Mouse (Mus musculus) midbrain, embryonic 13.5 days (tissue): Measurements from ENCODE around the gene Heatr1. TPM values are rescaled to one million over a fixed set of nuclear protein-coding genes. Genes with fewer than 3 reads are reported as not detected.
"Not testable (repeated sequence)": the region's sequence is repeated elsewhere in the genome, so short reads cannot be mapped to it uniquely, and the experiment has no call there.

Experiments used
- ATAC-seq: fragments of 200-750 bp; cut with Nextera tagmentation; 2 replicates; pipeline ENCODE4 v1.8.0; 2017; ENCODE audit warnings: mild to moderate bottlenecking, moderate TSS enrichment, moderate library complexity
- H3K27ac ChIP-seq: fragments of 300-500 bp; sonication (generic); 2 replicates; pipeline ENCODE4 v1.5.1; 2015; ENCODE audit warnings: inconsistent platforms, mild to moderate bottlenecking, moderate library complexity
- H3K27me3 ChIP-seq: fragments of 300-500 bp; sonication (generic); 2 replicates; pipeline ENCODE4 v1.6.1; 2015; ENCODE audit warnings: mild to moderate bottlenecking, inconsistent platforms
- H3K36me3 ChIP-seq: fragments of 300-500 bp; sonication (generic); 2 replicates; pipeline ENCODE4 v1.6.1; 2015; ENCODE audit warnings: mild to moderate bottlenecking, inconsistent platforms
- H3K4me1 ChIP-seq: fragments of 300-500 bp; sonication (generic); replicated peaks from 2 replicates; pipeline ENCODE4 v1.6.1; 2015; ENCODE audit warnings: inconsistent platforms
- H3K4me2 ChIP-seq: fragments of 300-500 bp; sonication (generic); replicated peaks from 2 replicates; pipeline ENCODE4 v1.6.1; 2015; ENCODE audit warnings: moderate library complexity, mild to moderate bottlenecking, inconsistent platforms
- H3K4me3 ChIP-seq: fragments of 300-500 bp; sonication (generic); replicated peaks from 2 replicates; pipeline ENCODE4 v1.5.1; 2015; ENCODE audit warnings: mild to moderate bottlenecking, inconsistent platforms
- H3K9ac ChIP-seq: fragments of 300-500 bp; sonication (generic); replicated peaks from 2 replicates; pipeline ENCODE4 v1.6.1; 2015; ENCODE audit warnings: mild to moderate bottlenecking, inconsistent platforms
- H3K9me3 ChIP-seq: fragments of 300-500 bp; sonication (generic); 2 replicates; pipeline ENCODE4 v1.6.1; 2016; ENCODE audit warnings: mild to moderate bottlenecking, inconsistent platforms
- WGBS: fragments of 180-500 bp; shearing (Covaris S2); methylation state at CpG from one replicate; pipeline ENCODE4 v1.1.7; 2015; 5-methylcytosine and 5-hydroxymethylcytosine counted together
- polyA plus RNA-seq: library from polyadenylated mRNA; unstranded; fragments of >200 nt; fragmentation: Nextera tagmentation; extraction: Ambion mirVana; gene quantifications from 2 replicates; pipeline ENCODE4 v1.2.1, GENCODE M21; 2015

The Heatr1 gene
- polyA plus RNA-seq, 1 experiment from 2014 or later = 15.7 TPM

DNA sequence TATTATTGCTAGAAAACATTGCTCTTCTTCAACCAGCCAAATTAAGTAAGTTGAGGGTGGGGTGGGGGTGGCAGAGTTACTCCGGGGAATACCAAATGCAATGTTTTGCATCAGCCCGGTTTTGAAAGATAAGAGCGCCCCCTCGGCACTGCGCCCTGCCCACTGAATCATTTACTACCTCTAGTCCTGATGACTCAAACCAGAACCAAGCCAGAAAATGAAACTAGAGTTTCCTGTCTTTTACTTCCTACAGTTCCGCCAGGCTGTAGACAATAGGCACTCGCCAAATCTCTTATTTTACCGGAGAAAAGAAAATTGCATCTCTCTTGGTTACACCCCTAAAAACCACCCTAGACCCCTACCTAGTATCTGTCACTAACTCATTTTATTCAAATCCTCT is 65.6 kb downstream of the Heatr1 start:
- H3K4me2 ChIP-seq = peak overlapping the region; percentile 80
- H3K9ac ChIP-seq = peak overlapping the region; percentile 73
- H3K27me3 ChIP-seq = no peaks in the 10 kb centered on the region
- H3K27ac ChIP-seq = 0 out of 2 replicates have a peak overlapping the region, but pooled peaks have one; percentile 48
- peaks cover 15% of the 10 kb centered on the region for H3K4me1 ChIP-seq
- H3K9me3 ChIP-seq = no peaks in the 10 kb centered on the region
- no peak for ATAC-seq
- H3K36me3 ChIP-seq = peaks cover 5% of the 10 kb centered on the region; the same call in 1 of the 2 replicates
- 5% methylated on average over 8 of the region's 8 CpGs for WGBS
- H3K4me3 ChIP-seq = peak overlapping the region; percentile 63

DNA sequence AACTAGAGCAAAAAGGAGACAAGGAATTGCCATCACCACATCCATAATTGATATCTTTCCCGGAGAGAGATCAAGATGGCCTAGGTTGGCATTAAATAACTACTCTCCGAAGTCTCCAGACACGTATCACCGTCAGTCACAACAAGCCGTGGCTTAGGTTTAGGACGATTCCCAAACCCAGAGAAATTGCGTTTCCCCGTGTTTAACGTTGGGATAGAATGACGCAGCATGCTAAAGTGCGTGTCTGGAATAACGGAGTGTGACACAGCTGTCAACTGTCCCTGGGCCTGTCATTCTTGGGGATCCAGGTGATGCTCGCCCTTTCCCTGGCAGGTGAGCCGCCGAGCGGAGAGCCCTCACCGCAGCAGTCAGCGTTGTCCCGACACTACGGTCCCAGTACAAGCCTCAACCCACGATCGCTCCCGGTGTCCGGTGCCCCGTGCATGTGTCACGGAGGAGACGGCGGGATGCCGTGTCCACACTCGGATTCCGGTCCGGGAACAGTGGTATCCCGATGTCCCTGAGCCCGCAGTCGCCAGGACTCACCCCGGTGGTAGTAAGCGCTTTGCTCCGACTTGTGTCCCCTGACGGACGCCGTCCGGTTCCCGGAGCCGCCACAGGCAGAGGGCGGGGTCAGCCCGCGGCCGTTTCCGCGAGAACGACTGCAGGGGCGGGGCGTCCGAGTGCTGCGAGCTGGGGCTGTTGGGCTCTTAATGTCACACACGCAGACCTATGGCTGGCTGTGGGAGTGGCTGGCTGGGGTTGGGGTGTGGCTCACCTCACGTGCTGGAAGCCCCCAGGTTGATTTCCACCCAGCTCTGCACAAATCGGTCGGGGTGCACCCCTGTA is 66.3 kb downstream of the Heatr1 start:
- Histone ChIP-seq H3K27me3 (no peaks in the 10 kb centered on the region), H3K4me2 (peak overlapping the region; percentile 80), H3K27ac (peak overlapping the region; percentile 48), H3K4me1 (peaks cover 15% of the 10 kb centered on the region), H3K36me3 (peaks cover 5% of the 10 kb centered on the region; the same call in 1 of the 2 replicates), H3K9me3 (no peaks in the 10 kb centered on the region), H3K4me3 (peak overlapping the region; percentile 63), H3K9ac (peak overlapping the region; percentile 73)
- under 1% methylated on average over 59 of the region's 59 CpGs for WGBS
- ATAC-seq = peak; percentile 96

DNA sequence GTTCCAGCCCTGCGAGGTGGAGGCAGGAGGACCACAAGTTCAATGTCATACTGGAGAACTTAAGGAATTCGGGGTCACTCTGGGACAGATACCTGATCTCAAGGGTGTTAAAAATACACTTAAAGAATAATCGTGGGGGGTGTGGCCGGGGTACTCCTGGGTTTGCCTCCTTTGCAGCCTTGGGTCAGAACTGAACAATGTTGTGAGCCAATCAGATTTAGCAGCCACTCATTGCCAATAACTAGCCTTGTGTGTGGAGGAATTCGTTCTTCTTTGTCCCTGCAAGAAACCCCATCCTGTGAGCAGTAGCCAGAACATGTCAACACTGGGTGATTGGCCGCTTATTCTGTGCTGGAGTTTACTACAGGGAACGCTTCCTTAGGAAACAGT is 66.9 kb downstream of the Heatr1 start:
- peak overlapping the region; percentile 63 for H3K4me3 ChIP-seq
- no peak overlapping the region; the same call in 1 of the 2 replicates for H3K27ac ChIP-seq
- H3K9me3 ChIP-seq = no peaks in the 10 kb centered on the region
- H3K4me2 ChIP-seq = peak overlapping the region; percentile 80
- peaks cover 15% of the 10 kb centered on the region for H3K4me1 ChIP-seq
- H3K9ac ChIP-seq = peak overlapping the region; percentile 73
- 7% methylated on average over 7 of the region's 7 CpGs for WGBS
- H3K27me3 ChIP-seq = no peaks in the 10 kb centered on the region
- 0 out of 2 replicates have a peak, but pooled peaks cover under 1% of the 10 kb centered on the region for H3K36me3 ChIP-seq
- ATAC-seq = no peak

DNA sequence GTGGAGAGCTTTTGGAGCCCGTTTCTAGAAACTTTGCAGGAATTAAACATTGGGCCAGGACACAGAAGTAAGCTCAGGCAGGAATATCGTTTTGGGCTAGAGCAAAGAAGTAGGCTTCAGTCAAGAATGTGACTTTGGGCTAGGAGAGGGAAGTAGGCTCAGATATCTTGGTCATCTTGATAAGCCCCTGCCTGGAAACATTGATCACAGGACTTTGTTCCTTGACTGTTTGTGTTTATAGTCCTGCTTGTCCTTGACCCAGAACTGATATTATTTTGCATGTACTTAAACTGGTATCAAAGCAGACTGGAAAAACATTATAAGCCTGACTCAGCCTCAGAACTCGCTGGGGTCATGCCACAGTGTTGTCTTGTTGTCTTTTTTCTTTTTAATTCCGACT is 67.8 kb downstream of the Heatr1 start:
- no peak for ATAC-seq
- no peak overlapping the region for H3K27ac ChIP-seq
- no peak overlapping the region for H3K4me3 ChIP-seq
- no peaks in the 10 kb centered on the region for H3K36me3 ChIP-seq
- 78% methylated on average over 4 of the region's 4 CpGs for WGBS
- H3K4me1 ChIP-seq = peaks cover 15% of the 10 kb centered on the region
- H3K9ac ChIP-seq = no peak overlapping the region
- no peaks in the 10 kb centered on the region for H3K9me3 ChIP-seq
- no peak overlapping the region for H3K4me2 ChIP-seq
- H3K27me3 ChIP-seq = no peaks in the 10 kb centered on the region

DNA sequence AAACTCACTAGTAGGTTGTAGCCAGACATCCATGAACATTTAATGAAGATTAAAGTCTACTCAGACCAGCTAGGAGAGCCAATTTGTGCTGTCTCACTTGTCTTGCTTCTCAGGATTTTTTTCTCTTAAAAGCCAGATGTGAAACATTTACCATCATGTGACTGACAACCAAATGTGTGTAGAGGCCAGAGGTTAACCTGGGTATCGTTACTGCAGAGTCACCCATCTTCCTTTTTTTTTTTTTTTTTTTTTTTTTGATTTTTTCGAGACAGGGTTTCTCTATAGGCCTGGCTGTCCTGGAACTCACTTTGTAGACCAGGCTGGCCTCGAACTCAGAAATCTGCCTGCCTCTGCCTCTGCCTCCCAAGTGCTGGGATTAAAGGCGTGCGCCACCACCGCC is 69.3 kb downstream of the Heatr1 start:
- peaks cover 15% of the 10 kb centered on the region for H3K4me1 ChIP-seq
- H3K4me2 ChIP-seq, ATAC-seq, H3K27me3 ChIP-seq, H3K9ac ChIP-seq, H3K27ac ChIP-seq, H3K4me3 ChIP-seq, H3K9me3 ChIP-seq, H3K36me3 ChIP-seq: not testable (repeated sequence)
- WGBS = 87% methylated on average over 6 of the region's 6 CpGs

DNA sequence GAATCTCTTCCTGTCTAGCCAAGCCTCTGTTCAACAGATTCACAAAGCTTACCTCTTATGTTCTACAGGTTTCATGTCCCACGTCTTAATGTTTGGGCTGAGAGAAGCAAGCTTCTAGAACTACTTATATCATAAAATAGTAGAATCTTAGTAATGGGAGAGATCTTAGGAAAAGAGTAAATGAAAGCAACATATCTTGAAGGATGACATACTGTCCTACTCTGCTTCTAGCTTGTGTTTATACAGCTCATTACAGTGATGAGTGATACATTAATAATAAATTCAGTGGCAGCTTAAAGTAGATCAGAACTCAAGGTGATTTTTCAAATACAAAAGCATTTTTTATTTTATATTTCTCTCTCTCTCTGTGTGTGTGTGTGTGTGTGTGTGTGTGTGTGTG is 70.0 kb downstream of the Heatr1 start, which contains the start of gene Lgals8:
Lgals8 (minus strand) TSS at position 101 of the 400 bp plus-strand sequence.
- no peaks in the 10 kb centered on the region for H3K27me3 ChIP-seq
- ATAC-seq = no peak
- H3K27ac ChIP-seq = no peak within 1 kb of the TSS
- no peaks in the 10 kb centered on the region for H3K9me3 ChIP-seq
- no peak within 1 kb of the TSS for H3K9ac ChIP-seq
- whole genome bisulfite sequencing = 76% methylated on average over 1 of the region's 1 CpGs
- no peak within 1 kb of the TSS for H3K4me3 ChIP-seq
- no peaks in the 10 kb centered on the region for H3K36me3 ChIP-seq
- H3K4me2 ChIP-seq = no peak within 1 kb of the TSS
- H3K4me1 ChIP-seq = peaks cover 13% of the 10 kb centered on the region

DNA sequence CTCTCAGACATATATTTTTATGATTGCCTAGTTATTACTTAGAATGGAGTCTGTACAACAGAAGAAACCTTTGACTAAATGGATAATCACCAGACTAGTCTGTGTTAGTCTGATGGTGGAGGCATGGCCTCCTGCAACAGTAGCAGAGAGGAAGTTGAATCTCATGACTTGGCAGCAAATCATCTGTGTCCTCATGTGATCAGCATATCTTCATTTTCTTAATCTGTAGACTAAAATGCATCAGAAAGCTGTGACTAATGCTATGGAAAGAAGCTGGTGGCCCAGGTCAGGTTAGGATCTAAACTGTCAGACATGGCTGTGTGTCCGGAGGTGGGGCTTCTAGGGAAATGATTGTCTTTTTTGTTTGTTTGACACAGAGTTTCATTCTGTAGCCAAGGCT is 73.7 kb downstream of the Heatr1 start:
- WGBS = 95% methylated on average over 1 of the region's 1 CpGs
- Histone ChIP-seq H3K36me3 (no peaks in the 10 kb centered on the region), H3K4me1 (0 out of 2 replicates have a peak, but pooled peaks cover 4% of the 10 kb centered on the region), H3K27ac (no peak overlapping the region), H3K9ac (no peak overlapping the region), H3K27me3 (no peaks in the 10 kb centered on the region), H3K4me2 (no peak overlapping the region), H3K4me3 (no peak overlapping the region), H3K9me3 (no peaks in the 10 kb centered on the region)
- no peak for ATAC-seq

DNA sequence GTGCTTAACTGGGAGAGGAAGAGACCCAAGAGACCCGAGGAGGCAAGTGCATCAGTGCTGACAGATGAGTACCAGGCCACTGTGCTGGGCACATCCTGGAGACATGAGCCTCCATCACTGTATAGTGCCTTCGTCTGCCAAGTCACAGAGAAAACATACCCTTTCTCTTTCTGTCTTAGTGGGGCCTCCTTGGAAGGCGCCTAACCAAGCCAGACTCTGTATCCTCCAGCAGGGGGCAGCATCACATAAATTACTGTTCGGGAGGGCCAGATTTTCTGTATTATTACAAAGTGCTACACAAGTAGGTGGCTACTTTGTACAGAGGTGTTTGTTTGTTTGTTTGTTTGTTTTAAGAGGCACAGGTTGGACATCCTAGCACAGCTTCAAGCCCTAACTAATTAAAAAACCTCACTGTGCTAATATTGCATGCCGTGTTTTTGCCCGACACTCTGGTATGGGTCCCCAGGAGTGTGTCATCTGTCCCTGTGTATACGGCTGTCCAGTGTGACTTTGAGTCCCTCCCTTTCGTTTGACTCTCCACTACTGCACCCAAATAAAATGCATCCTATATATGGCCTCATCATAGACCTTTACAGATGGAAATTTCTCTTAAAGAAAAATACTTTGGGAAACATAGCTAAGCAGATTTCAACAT is 79.0 kb downstream of the Heatr1 start:
- Histone ChIP-seq H3K27me3 (no peaks in the 10 kb centered on the region), H3K9ac (peak overlapping the region; percentile 7; the same call in 1 of the 2 replicates), H3K9me3 (no peaks in the 10 kb centered on the region), H3K4me1 (0 out of 2 replicates have a peak, but pooled peaks cover 6% of the 10 kb centered on the region), H3K27ac (no peak overlapping the region), H3K4me3 (no peak overlapping the region), H3K4me2 (0 out of 2 replicates have a peak overlapping the region, but pooled peaks have one; percentile 25), H3K36me3 (no peaks in the 10 kb centered on the region)
- 36% methylated on average over 8 of the region's 8 CpGs for WGBS
- ATAC-seq = peak; percentile 89

DNA sequence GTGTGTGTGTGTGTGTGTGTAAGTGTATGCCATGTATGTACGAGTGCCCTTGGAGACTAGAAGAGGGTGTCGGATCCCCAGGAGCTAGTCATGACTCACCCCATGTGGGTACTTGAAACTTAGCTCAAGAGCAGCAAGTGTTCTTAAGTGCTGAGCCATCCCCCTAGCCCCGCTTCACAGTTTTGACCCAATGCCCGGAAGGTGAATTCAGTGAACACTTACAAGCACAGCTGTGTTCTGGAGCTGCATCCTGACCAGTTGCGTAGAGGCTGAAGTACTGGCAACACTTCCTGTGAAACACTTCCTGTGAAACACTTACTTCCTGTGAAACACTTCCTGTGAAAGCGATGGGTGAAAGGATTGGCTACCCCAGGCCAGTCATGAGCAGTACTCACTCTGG is 80.4 kb downstream of the Heatr1 start:
- Histone ChIP-seq H3K4me3 (no peak overlapping the region), H3K9me3 (no peaks in the 10 kb centered on the region), H3K36me3 (no peaks in the 10 kb centered on the region), H3K4me1 (0 out of 2 replicates have a peak, but pooled peaks cover 6% of the 10 kb centered on the region), H3K9ac (no peak overlapping the region), H3K27me3 (no peaks in the 10 kb centered on the region), H3K27ac (no peak overlapping the region), H3K4me2 (no peak overlapping the region)
- ATAC-seq = no peak
- 89% methylated on average over 6 of the region's 6 CpGs for WGBS

DNA sequence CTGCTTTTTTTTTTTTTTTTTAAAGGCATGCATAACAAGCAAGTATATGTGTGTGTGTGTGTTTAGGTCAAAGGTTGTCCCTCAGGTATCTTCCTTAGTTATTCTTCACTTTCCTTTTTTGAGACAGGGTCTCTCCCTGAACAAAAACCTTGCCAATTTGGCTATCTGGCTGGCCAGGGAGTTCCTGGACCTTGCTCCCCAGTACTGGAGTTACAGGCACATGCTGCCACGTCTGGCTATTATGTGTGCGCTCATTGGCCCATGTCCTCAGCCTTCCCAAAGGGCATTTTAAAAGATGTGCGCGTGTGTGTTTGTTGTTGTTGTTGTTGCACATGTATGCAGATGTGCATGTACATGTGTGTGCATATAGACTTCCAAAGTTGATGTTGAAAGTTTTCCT is 82.1 kb downstream of the Heatr1 start:
- ATAC-seq = no peak
- Histone ChIP-seq H3K4me1 (0 out of 2 replicates have a peak, but pooled peaks cover 6% of the 10 kb centered on the region), H3K4me3 (no peak overlapping the region), H3K27me3 (no peaks in the 10 kb centered on the region), H3K27ac (no peak overlapping the region), H3K4me2 (no peak overlapping the region), H3K36me3 (no peaks in the 10 kb centered on the region), H3K9ac (no peak overlapping the region), H3K9me3 (no peaks in the 10 kb centered on the region)
- WGBS = 89% methylated on average over 4 of the region's 4 CpGs

DNA sequence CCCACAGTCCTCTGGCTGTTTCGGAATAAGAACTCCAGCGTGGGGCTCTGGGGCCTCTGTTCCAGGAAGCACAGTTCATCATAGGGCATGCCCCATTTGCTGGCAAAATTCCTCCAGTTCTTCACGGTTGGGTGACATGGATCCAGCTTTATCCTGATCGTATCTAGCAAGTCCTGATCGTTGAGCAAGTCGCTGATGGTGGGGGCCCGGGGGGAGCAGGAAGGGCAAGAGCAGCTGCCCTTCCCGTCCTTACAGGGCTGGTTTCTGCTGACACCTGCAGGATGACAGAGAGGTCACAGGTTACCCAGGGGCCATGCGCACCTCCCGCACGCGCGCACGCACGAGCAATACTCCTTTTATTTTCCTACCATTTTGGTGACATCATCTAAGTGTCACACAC is 83.5 kb downstream of the Heatr1 start:
- 87% methylated on average over 15 of the region's 15 CpGs for WGBS
- no peak overlapping the region for H3K9ac ChIP-seq
- H3K4me1 ChIP-seq = 0 out of 2 replicates have a peak, but pooled peaks cover 4% of the 10 kb centered on the region
- H3K27me3 ChIP-seq = no peaks in the 10 kb centered on the region
- no peak overlapping the region for H3K27ac ChIP-seq
- no peaks in the 10 kb centered on the region for H3K9me3 ChIP-seq
- no peak overlapping the region for H3K4me2 ChIP-seq
- ATAC-seq = no peak
- H3K4me3 ChIP-seq = no peak overlapping the region
- H3K36me3 ChIP-seq = no peaks in the 10 kb centered on the region

DNA sequence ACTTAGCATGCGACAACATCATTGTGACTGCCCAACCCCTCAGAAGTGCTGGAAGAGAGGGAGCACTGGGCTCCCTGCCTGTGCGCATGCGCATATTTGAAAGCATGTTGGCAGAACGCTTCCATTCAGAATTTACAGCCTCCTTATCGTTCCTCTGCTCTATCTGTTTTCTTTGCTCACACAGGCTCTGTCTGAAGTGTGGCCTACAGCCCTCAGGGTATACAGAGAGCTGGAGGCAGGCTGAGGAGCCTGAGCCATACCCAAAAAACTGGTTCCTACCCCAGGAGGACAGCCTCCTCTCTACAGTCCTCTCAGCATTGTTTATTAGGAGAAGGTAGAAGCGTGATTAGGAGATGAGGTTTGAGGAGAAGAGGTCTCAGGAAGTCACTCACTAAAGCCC is 85.0 kb downstream of the Heatr1 start:
- H3K4me3 ChIP-seq = no peak overlapping the region
- H3K4me1 ChIP-seq = no peaks in the 10 kb centered on the region
- H3K4me2 ChIP-seq = no peak overlapping the region
- no peak for ATAC-seq
- no peaks in the 10 kb centered on the region for H3K27me3 ChIP-seq
- no peak overlapping the region for H3K27ac ChIP-seq
- no peaks in the 10 kb centered on the region for H3K9me3 ChIP-seq
- no peak overlapping the region for H3K9ac ChIP-seq
- WGBS = 86% methylated on average over 6 of the region's 6 CpGs
- no peaks in the 10 kb centered on the region for H3K36me3 ChIP-seq
